Mouse (Mus musculus): ENCODE measurements around the gene Hoxb1.

Gene Hoxb1

GRCm38 (mm10) chr11:96365441-96366091 is at the start of gene Hoxb1:
Gene Hoxb1 (plus strand): TSS chr11:96365752.
- in situ Hi-C loops (cut with MboI, MseI) = loop anchor here (25.0 kb wide), 1 partner anchor 778 kb away; the partner anchor contains the start of gene Ngfr

GRCm38 (mm10) chr11:96316696-96317607 is 48.6 kb upstream of the Hoxb1 start:
- in situ Hi-C loops (cut with MboI, MseI) = loop anchor here (10.0 kb wide), 1 partner anchor 448 kb away; no protein-coding TSS in a partner anchor

GRCm38 (mm10) chr11:96317608-96318367 is 47.8 kb upstream of the Hoxb1 start, which contains the start of gene Hoxb4:
Gene Hoxb4 (plus strand): TSS chr11:96318267.
- in situ Hi-C loops (cut with MboI, MseI) = loop anchor here (10.0 kb wide), 1 partner anchor 447 kb away; no protein-coding TSS in a partner anchor

GRCm38 (mm10) chr11:96318368-96319070 is 47.0 kb upstream of the Hoxb1 start:
- in situ Hi-C loops (cut with MboI, MseI) = loop anchor here (10.0 kb wide), 1 partner anchor 446 kb away; no protein-coding TSS in a partner anchor

GRCm38 (mm10) chr11:96319071-96319902 is 46.3 kb upstream of the Hoxb1 start:
- in situ Hi-C loops (cut with MboI, MseI) = loop anchor here (10.0 kb wide), 1 partner anchor 446 kb away; no protein-coding TSS in a partner anchor

- in situ Hi-C loops (cut with MboI, MseI) = loop anchor here (10.0 kb wide), 1 partner anchor 445 kb away; no protein-coding TSS in a partner anchor
Observed at GRCm38 (mm10) chr11:96319910-96320309, 45.6 kb upstream of the Hoxb1 start.

- in situ Hi-C loops (cut with MboI, MseI) = no loop called here
Observed at GRCm38 (mm10) chr11:96320688-96321087, 44.9 kb upstream of the Hoxb1 start.

- in situ Hi-C loops (cut with MboI, MseI) = no loop called here
Observed at GRCm38 (mm10) chr11:96321846-96322245, 43.7 kb upstream of the Hoxb1 start.

GRCm38 (mm10) chr11:96322738-96323137 is 42.8 kb upstream of the Hoxb1 start:
- in situ Hi-C loops (cut with MboI, MseI) = no loop called here

GRCm38 (mm10) chr11:96323154-96323553 is 42.4 kb upstream of the Hoxb1 start, which contains the start of gene Hoxb3:
Gene Hoxb3 (plus strand): TSS chr11:96323326.
- in situ Hi-C loops (cut with MboI, MseI) = no loop called here

- in situ Hi-C loops (cut with MboI, MseI) = no loop called here
Observed at GRCm38 (mm10) chr11:96324125-96324524, 41.4 kb upstream of the Hoxb1 start.

- in situ Hi-C loops (cut with MboI, MseI) = no loop called here
Observed at GRCm38 (mm10) chr11:96324965-96325364, 40.6 kb upstream of the Hoxb1 start.

- in situ Hi-C loops (cut with MboI, MseI) = no loop called here
Observed at GRCm38 (mm10) chr11:96325747-96326212, 39.8 kb upstream of the Hoxb1 start.

GRCm38 (mm10) chr11:96326705-96327104 is 38.8 kb upstream of the Hoxb1 start:
- in situ Hi-C loops (cut with MboI, MseI) = no loop called here

GRCm38 (mm10) chr11:96327122-96327521 is 38.4 kb upstream of the Hoxb1 start:
- in situ Hi-C loops (cut with MboI, MseI) = no loop called here

- in situ Hi-C loops (cut with MboI, MseI) = no loop called here
Observed at GRCm38 (mm10) chr11:96327750-96328149, 37.8 kb upstream of the Hoxb1 start.

- in situ Hi-C loops (cut with MboI, MseI) = no loop called here
Observed at GRCm38 (mm10) chr11:96328605-96329004, 36.9 kb upstream of the Hoxb1 start.

- in situ Hi-C loops (cut with MboI, MseI) = no loop called here
Observed at GRCm38 (mm10) chr11:96332105-96332504, 33.4 kb upstream of the Hoxb1 start.

- in situ Hi-C loops (cut with MboI, MseI) = no loop called here
Observed at GRCm38 (mm10) chr11:96332618-96333032, 32.9 kb upstream of the Hoxb1 start.
